Mouse (Mus musculus): ENCODE data around the gene Fam43a.

GRCm38 (mm10) chr16:30614122-30614521 lies 14.6 kb downstream of the Fam43a start:
- no peak for TF ChIP-seq POLR2A (IDR thresholded peaks at IDR 0.05; ENCODE audit: low read depth, low read length)
- no peak for TF ChIP-seq CTCF (IDR thresholded peaks at IDR 0.05; ENCODE audit: borderline replicate concordance, insufficient read depth, low read length)

Data from embryonic fibroblast, embryonic 13.5 days (primary cell).